Mouse (Mus musculus) activated CD4-positive, CD25-positive, alpha-beta regulatory T cell (primary cell): Measurements from ENCODE around the gene Raet1d. TPM values are rescaled to one million over a fixed set of nuclear protein-coding genes. Genes with fewer than 3 reads are reported as not detected.

Experiments
- polyA plus RNA-seq, 2 experiments: library from polyadenylated mRNA; unstranded; fragments of 100-300 nt; shearing (Covaris generic); gene quantifications; one replicate each; pipeline ENCODE4 v1.2.1; 2017

The Raet1d gene
- under 1 TPM; 0.33 to 0.60 TPM for polyA plus RNA-seq

GRCm38 (mm10) chr10:22360252-22360651, at the start of gene Raet1d:
TSS of gene Raet1d (plus strand) at chr10:22360552.

Other genes with a start within 250 kb of the Raet1d start
- 10 to 100 TPM; 16.0 to 18.6 TPM for gene E030030I06Rik, start 211.3 kb upstream of the Raet1d start, polyA plus RNA-seq
- gene Raet1e, start 202.0 kb upstream of the Raet1d start, polyA plus RNA-seq: under 1 TPM; 0.45 TPM
- gene H60b, start 202.0 kb upstream of the Raet1d start, polyA plus RNA-seq: 1 to 10 TPM; 4.6 to 6.9 TPM